Mouse (Mus musculus): ENCODE measurements around the gene Fez2.

DNA sequence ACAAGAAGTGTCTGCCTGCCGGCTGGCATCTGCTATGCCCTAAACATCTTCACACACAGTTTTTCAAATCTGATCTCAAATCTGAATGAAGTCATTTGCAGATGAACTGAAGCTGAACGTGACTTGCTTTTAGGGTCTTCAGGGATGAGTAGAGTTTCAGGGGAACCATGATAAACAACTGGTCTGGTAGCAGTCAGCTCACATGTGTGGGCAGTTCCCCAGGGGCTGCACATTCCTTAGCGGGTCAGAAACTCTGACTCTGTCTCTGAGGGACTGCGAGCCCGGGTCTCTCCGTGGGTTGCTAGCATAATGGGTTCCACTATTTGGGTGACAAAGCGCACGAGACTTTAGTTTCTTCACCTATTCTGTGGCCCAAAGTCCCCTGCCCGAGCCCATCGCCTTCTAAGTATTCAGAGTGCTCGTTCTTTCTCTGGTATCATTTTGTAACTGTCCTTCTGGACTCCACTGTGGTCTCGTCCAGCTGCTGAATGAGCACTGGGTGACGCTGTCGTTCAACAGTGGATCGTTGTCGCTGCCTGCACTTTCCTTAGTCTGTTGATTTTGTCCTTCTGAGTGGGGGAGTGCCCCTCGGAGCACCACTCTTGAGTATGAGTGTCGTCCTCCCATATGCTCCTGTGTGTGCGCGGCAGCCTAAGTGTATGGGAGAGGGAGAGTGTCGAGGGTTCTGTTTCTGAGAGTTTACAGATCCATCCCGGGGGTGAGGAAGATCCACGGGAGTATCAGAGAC, 53.2 kb downstream of the Fez2 start:
- no peak for TF ChIP-seq POLR2A (IDR thresholded peaks at IDR 0.05; ENCODE audit: extremely low read depth, insufficient read depth, low read length)
- TF ChIP-seq CTCF (IDR thresholded peaks at IDR 0.05; ENCODE audit: low read depth, low read length), result 0 out of 2 replicates have a peak, but pooled peaks have one; percentile 10

All from liver, adult 2 months (tissue).